Mouse (Mus musculus) midbrain, embryonic 11.5 days (tissue): ENCODE results near the gene Parp4. TPM values are rescaled to one million over a fixed set of nuclear protein-coding genes. Genes with fewer than 3 reads are reported as not detected.

Source experiments
- ATAC-seq: fragments of 200-750 bp; cut with Nextera tagmentation; 2 replicates; pipeline ENCODE4 v1.8.0; 2017; ENCODE audit warnings: moderate TSS enrichment, moderate library complexity; ENCODE audit not compliant: low FRiP score
- DNase-seq: peaks from one replicate; pipeline ENCODE4 v3.0.0; 2015; ENCODE audit warnings: low spot score; ENCODE audit errors: missing footprints
- H3K27ac ChIP-seq: fragments of 300-500 bp; sonication (generic); 2 replicates; pipeline ENCODE4 v1.5.1; 2014; ENCODE audit warnings: low read depth, low read length
- H3K27me3 ChIP-seq: fragments of 300-500 bp; sonication (generic); 2 replicates; pipeline ENCODE4 v1.6.1; 2014; ENCODE audit warnings: mild to moderate bottlenecking, low read length, moderate library complexity, mixed read lengths; ENCODE audit not compliant: control insufficient read depth, insufficient read depth
- H3K36me3 ChIP-seq: fragments of 300-500 bp; sonication (generic); 2 replicates; pipeline ENCODE4 v1.6.1; 2014; ENCODE audit warnings: mild to moderate bottlenecking, low read length, moderate library complexity, mixed read lengths; ENCODE audit not compliant: control insufficient read depth, insufficient read depth
- H3K4me1 ChIP-seq: fragments of 300-500 bp; sonication (generic); 2 replicates; pipeline ENCODE4 v1.6.1; 2014; ENCODE audit warnings: low read length; ENCODE audit not compliant: control insufficient read depth, insufficient read depth
- H3K4me2 ChIP-seq: fragments of 300-500 bp; sonication (generic); 2 replicates; pipeline ENCODE4 v1.6.1; 2014; ENCODE audit warnings: mild to moderate bottlenecking, moderate library complexity
- H3K4me3 ChIP-seq: fragments of 300-500 bp; sonication (generic); 2 replicates; pipeline ENCODE4 v1.5.1; 2014; ENCODE audit warnings: low read depth, low read length
- H3K9ac ChIP-seq: fragments of 300-500 bp; sonication (generic); 2 replicates; pipeline ENCODE4 v1.6.1; 2014; ENCODE audit warnings: low read length
- H3K9me3 ChIP-seq: fragments of 300-500 bp; sonication (generic); 2 replicates; pipeline ENCODE4 v1.6.1; 2016; ENCODE audit warnings: low read length; ENCODE audit not compliant: control insufficient read depth
- WGBS: fragments of 180-500 bp; shearing (Covaris S2); extraction: QIAGEN DNeasy Blood & Tissue Kit; methylation state at CpG from one replicate; pipeline ENCODE4 v1.1.7; 2014; 5-methylcytosine and 5-hydroxymethylcytosine counted together
- polyA plus RNA-seq: library from polyadenylated mRNA; unstranded; fragments of >200 nt; fragmentation: Nextera tagmentation; extraction: Ambion mirVana; gene quantifications from 2 replicates; pipeline ENCODE4 v1.2.1, GENCODE M21; 2014

Parp4 gene
- polyA plus RNA-seq, 1 experiment from 2014 or later, result 1.5 TPM

DNA sequence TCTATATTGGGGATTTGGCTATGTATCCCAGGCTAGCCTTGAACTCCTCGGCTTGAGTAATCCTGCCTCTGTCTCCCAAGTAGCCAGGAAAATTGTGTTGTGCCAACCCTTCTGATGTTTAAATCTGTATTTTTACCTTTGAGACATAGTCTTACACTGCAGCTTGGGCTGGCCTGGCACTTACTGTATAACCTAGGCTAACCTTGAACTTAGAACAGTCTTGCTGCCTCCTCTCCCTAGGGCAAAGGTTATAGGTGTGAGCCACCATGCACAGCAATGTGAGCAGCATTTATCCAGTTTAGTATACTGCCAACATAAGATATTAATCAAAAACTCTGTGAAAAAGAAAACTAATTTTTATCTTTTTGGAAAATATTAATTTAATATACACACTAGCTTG is 19.4 kb downstream of the Parp4 start:
- ATAC-seq (no peak), DNase-seq (no peak)
- no peak overlapping the region for H3K9ac ChIP-seq
- H3K27ac ChIP-seq, result no peak overlapping the region
- no peaks in the 10 kb centered on the region for H3K36me3 ChIP-seq
- H3K27me3 ChIP-seq, result no peaks in the 10 kb centered on the region
- H3K9me3 ChIP-seq, result no peaks in the 10 kb centered on the region
- 96% methylated on average over 1 of the region's 1 CpGs for WGBS
- no peak overlapping the region for H3K4me3 ChIP-seq
- H3K4me2 ChIP-seq, result no peak overlapping the region
- no peaks in the 10 kb centered on the region for H3K4me1 ChIP-seq

DNA sequence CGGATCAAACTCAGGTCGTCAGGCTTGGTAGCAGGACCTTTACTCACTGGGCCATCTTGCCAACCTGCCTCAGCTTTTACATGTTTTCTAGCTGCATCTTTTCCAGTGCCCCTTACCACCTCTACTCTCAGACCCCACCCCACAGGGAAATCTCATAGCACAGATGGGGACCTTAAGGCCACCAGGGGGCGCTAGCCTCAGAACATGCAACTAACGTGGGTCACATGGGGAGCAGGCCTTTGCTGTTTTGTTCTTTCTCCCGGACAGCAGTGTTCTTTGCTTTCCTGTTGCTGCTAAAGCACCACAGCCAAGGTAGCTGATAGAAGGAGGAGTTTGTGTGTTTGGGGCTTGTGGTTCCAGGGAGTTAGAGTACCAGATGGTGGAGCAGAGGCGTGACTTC is 23.3 kb downstream of the Parp4 start:
- Histone ChIP-seq H3K9ac (no peak overlapping the region), H3K27me3 (no peaks in the 10 kb centered on the region), H3K36me3 (no peaks in the 10 kb centered on the region), H3K4me3 (no peak overlapping the region), H3K27ac (no peak overlapping the region), H3K9me3 (no peaks in the 10 kb centered on the region), H3K4me2 (no peak overlapping the region), H3K4me1 (no peaks in the 10 kb centered on the region)
- 43% methylated on average over 6 of the region's 6 CpGs for WGBS
- DNase-seq (peak; percentile 93), ATAC-seq (no peak)

DNA sequence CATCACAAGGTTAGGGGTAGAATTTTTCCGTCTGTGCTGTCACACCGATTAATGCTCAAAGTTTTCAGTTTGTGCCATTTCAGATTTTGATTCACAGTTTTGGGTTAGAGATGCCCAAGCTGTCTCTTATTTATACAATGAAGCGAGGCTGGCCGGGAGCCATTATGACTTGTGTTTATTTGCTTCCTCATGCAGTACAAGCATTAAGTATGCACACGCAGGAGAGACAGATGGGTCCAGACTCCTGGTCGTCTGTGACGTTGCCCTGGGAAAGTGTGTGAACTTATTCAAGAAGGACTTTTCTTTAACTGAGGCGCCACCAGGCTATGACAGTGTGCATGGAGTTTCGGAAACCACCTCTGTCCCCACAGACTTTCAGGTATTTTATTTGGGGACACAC is 26.6 kb downstream of the Parp4 start:
- Histone ChIP-seq H3K9me3 (no peaks in the 10 kb centered on the region), H3K4me1 (no peaks in the 10 kb centered on the region), H3K27ac (no peak overlapping the region), H3K4me2 (no peak overlapping the region), H3K9ac (no peak overlapping the region), H3K4me3 (no peak overlapping the region), H3K36me3 (no peaks in the 10 kb centered on the region), H3K27me3 (no peaks in the 10 kb centered on the region)
- no peak for DNase-seq
- WGBS, result 88% methylated on average over 9 of the region's 9 CpGs
- no peak for ATAC-seq

DNA sequence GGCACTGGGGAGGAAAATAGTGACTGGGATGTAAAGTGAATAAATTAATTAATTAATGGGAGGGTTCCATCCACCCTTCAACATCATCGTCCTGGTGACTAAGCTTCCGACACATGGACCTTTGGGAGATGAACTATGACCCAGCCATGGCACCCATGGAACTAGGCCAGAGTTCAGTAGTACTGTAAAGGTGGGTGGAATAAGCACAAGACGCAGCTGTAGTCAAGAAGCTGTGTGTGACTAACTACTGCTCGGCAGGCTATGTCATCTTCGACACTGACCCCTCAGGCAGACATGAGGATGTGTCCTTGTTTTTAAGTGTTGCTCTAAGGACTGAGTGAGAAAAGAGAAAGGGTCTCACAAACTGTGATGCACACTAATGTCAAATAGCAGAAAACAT is 29.0 kb downstream of the Parp4 start:
- ATAC-seq, result no peak
- H3K4me3 ChIP-seq, result no peak overlapping the region
- H3K27ac ChIP-seq, result no peak overlapping the region
- WGBS, result 88% methylated on average over 5 of the region's 5 CpGs
- H3K9ac ChIP-seq, result no peak overlapping the region
- no peaks in the 10 kb centered on the region for H3K9me3 ChIP-seq
- H3K4me1 ChIP-seq, result no peaks in the 10 kb centered on the region
- no peaks in the 10 kb centered on the region for H3K36me3 ChIP-seq
- H3K27me3 ChIP-seq, result no peaks in the 10 kb centered on the region
- no peak overlapping the region for H3K4me2 ChIP-seq
- DNase-seq, result no peak

DNA sequence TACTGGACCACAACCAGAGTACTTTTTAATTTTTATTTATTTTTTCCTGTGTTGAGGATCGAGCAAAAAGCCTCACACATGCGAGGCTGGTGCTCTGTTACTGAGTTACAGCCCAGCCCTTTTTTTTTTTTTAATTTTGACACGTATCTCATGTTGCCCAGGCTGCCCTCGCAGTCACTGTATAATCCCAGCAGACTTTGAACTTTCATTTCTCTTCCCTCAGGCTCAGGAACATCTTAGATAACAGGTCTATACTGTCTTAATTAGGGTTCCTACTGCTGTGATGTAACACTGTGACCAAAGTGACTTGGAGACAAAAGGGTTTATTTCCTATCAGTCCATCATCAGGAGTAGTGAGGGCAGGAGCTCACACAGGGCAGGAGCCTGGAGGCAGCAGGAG is 29.7 kb downstream of the Parp4 start:
- no peak overlapping the region for H3K9ac ChIP-seq
- no peak for DNase-seq
- H3K27me3 ChIP-seq, result no peaks in the 10 kb centered on the region
- WGBS, result 85% methylated on average over 4 of the region's 4 CpGs
- ATAC-seq, result no peak
- H3K4me1 ChIP-seq, result no peaks in the 10 kb centered on the region
- H3K4me2 ChIP-seq, result no peak overlapping the region
- no peaks in the 10 kb centered on the region for H3K9me3 ChIP-seq
- no peak overlapping the region for H3K27ac ChIP-seq
- H3K36me3 ChIP-seq, result no peaks in the 10 kb centered on the region
- no peak overlapping the region for H3K4me3 ChIP-seq

DNA sequence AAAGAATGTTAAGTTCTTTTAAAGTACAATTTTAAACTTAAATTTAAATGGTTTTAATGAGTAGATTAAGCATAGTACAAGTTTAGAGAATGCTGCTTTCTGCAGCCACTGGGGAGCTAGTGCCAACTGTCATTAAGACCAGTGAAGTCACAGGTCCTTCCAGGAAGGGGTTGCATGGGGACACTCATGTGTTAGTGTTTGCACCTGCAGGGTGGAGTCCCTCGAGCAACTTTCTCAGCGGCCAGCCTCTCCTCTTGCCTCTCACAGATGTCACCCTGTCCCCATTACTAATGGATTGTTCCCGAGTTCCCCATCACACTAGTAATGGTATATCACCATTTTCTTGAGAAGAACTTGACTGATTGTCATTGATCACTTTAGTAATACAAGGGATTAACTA is 37.8 kb downstream of the Parp4 start:
- no peak overlapping the region for H3K9ac ChIP-seq
- no peak overlapping the region for H3K27ac ChIP-seq
- H3K4me3 ChIP-seq, result no peak overlapping the region
- DNase-seq (peak; percentile 39), ATAC-seq (no peak)
- no peaks in the 10 kb centered on the region for H3K9me3 ChIP-seq
- H3K4me1 ChIP-seq, result no peaks in the 10 kb centered on the region
- WGBS, result 86% methylated on average over 3 of the region's 3 CpGs
- no peaks in the 10 kb centered on the region for H3K27me3 ChIP-seq
- no peaks in the 10 kb centered on the region for H3K36me3 ChIP-seq
- no peak overlapping the region for H3K4me2 ChIP-seq

DNA sequence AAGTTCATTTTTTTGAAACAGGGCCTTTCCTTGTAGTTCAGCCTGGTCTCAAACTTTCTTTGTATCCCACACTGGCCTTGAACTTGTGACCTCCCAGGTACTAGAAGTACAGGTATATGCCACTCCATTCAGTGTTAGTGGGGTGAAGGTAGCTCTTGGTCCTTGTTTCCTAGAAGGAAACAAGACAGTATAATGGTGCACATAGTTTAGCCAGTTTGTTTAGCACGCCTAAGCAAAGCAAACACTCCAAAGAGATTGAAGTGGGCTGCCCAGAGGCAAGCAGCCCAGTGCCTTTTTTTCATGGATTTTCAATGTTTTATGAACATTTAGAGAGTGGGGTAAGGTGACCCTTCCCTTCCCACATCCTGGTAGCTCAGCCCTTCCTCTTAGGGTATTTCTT is 42.1 kb downstream of the Parp4 start:
- H3K36me3 ChIP-seq, result no peaks in the 10 kb centered on the region
- no peaks in the 10 kb centered on the region for H3K27me3 ChIP-seq
- ATAC-seq, result no peak
- H3K9me3 ChIP-seq, result no peaks in the 10 kb centered on the region
- H3K27ac ChIP-seq, result no peak overlapping the region
- peak; percentile 47 for DNase-seq
- WGBS, result 81% methylated on average over 1 of the region's 1 CpGs
- no peaks in the 10 kb centered on the region for H3K4me1 ChIP-seq
- H3K9ac ChIP-seq, result no peak overlapping the region
- no peak overlapping the region for H3K4me2 ChIP-seq
- no peak overlapping the region for H3K4me3 ChIP-seq

DNA sequence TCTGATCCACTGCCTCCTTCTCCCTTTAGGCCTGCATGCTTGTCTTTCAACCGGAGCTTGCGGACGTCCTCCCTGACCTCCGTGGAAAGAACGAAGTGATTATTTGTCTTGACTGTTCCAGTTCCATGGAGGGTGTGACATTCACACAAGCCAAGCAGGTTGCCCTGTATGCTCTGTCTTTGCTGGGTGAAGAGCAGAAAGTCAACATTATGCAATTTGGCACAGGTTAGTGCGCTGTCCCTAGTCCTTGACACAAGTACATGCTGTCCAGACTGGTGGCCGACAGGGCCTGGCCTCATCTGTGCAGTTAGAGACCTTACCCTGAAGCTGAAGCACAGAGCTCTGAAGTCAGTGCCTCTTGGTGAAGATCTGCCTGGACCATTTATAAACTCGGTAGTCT is 45.0 kb downstream of the Parp4 start:
- Histone ChIP-seq H3K27ac (no peak overlapping the region), H3K4me1 (no peaks in the 10 kb centered on the region), H3K4me3 (no peak overlapping the region), H3K27me3 (no peaks in the 10 kb centered on the region), H3K9ac (no peak overlapping the region), H3K4me2 (no peak overlapping the region), H3K36me3 (no peaks in the 10 kb centered on the region), H3K9me3 (no peaks in the 10 kb centered on the region)
- DNase-seq, result no peak
- 89% methylated on average over 8 of the region's 8 CpGs for WGBS
- no peak for ATAC-seq

DNA sequence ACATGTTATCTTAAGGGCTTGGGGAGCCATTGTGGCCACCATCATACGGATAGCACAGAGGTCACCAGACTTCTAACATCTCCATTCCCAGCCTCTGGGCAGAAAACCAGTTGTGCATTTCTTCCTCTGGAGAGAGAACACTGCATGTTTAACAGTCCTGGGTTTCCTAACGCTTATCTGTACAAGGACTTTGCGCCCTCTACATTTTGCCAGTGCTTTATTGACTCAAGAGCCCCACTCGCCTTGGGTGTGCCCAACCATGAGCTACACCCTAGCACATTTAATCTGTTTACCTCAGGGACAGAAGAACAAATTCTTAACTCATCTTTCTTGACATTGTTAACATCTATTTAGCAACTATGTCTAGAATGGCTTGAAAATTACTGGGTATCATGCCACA is 50.8 kb downstream of the Parp4 start:
- no peak overlapping the region for H3K27ac ChIP-seq
- WGBS, result 91% methylated on average over 4 of the region's 4 CpGs
- no peak overlapping the region for H3K4me3 ChIP-seq
- ATAC-seq, result no peak
- no peak overlapping the region for H3K4me2 ChIP-seq
- no peaks in the 10 kb centered on the region for H3K4me1 ChIP-seq
- H3K27me3 ChIP-seq, result no peaks in the 10 kb centered on the region
- no peaks in the 10 kb centered on the region for H3K9me3 ChIP-seq
- no peak overlapping the region for H3K9ac ChIP-seq
- H3K36me3 ChIP-seq, result no peaks in the 10 kb centered on the region
- DNase-seq, result no peak

DNA sequence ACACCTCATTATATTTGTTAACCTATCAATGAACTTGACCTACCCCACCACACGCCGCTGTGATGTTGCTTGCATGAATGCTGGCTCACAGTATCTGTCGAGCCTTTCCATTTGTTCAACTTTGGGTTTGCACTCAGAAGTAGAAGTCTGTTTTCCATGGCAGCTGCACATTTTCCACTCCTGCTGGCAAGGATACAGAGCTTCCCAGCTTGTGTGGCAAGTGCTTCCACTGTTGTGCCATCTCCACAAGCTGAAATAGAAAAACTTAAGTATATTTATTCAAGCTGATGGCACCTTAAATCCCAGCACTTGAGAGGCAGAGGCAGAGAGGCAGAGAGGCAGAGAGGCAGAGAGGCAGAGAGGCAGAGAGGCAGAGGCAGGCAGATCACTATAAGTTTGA is 52.9 kb downstream of the Parp4 start:
- no peak for ATAC-seq
- H3K4me2 ChIP-seq, result no peak overlapping the region
- no peak overlapping the region for H3K9ac ChIP-seq
- no peaks in the 10 kb centered on the region for H3K4me1 ChIP-seq
- H3K27ac ChIP-seq, result no peak overlapping the region
- no peaks in the 10 kb centered on the region for H3K9me3 ChIP-seq
- WGBS, result 93% methylated on average over 3 of the region's 3 CpGs
- no peaks in the 10 kb centered on the region for H3K27me3 ChIP-seq
- H3K4me3 ChIP-seq, result no peak overlapping the region
- H3K36me3 ChIP-seq, result no peaks in the 10 kb centered on the region
- no peak for DNase-seq
